Mouse (Mus musculus): ENCODE results near the gene 4930578G10Rik. TPM values are rescaled to one million over a fixed set of nuclear protein-coding genes. Genes with fewer than 3 reads are reported as not detected.

4930578G10Rik gene
- polyA plus RNA-seq, 1 experiment = not detected

Other genes starting within 250 kb of the 4930578G10Rik start
- 0.19 TPM in 1 of 2 replicates, not detected in the other for gene Fam205a2, start 207.4 kb upstream of the 4930578G10Rik start, polyA plus RNA-seq (2012; rRNA removed)
- gene Gm10591, start 123.3 kb upstream of the 4930578G10Rik start, polyA plus RNA-seq (2012; rRNA removed) = not detected in 2 replicates
- gene Gm2564, start 105.8 kb upstream of the 4930578G10Rik start, polyA plus RNA-seq (2012; rRNA removed) = 5.1 and 6.7 TPM in 2 replicates
- gene Ccl27b, start 80.3 kb upstream of the 4930578G10Rik start, polyA plus RNA-seq (2012; rRNA removed) = not detected in 2 replicates
- gene Il11ra2, start 73.7 kb upstream of the 4930578G10Rik start, polyA plus RNA-seq (2012; rRNA removed) = 0.71 and 0.84 TPM in 2 replicates
- gene Ccl19, start 21.0 kb downstream of the 4930578G10Rik start, polyA plus RNA-seq (2012; rRNA removed) = 17.8 and 20.5 TPM in 2 replicates
- gene Ccl21a, start 38.4 kb downstream of the 4930578G10Rik start, polyA plus RNA-seq (2012; rRNA removed) = 79.4 and 95.3 TPM in 2 replicates
- 0.04 TPM in 2 replicates for gene Fam205a1, start 118.3 kb downstream of the 4930578G10Rik start, polyA plus RNA-seq (2012; rRNA removed)
- 0.03 and 0.04 TPM in 2 replicates for gene Gm12394, start 121.2 kb downstream of the 4930578G10Rik start, polyA plus RNA-seq (2012; rRNA removed)
- gene Fam205c, start 138.7 kb downstream of the 4930578G10Rik start, polyA plus RNA-seq (2012; rRNA removed) = 0.54 and 0.86 TPM in 2 replicates
- 0.94 and 1.6 TPM in 2 replicates for gene Phf24, start 181.1 kb downstream of the 4930578G10Rik start, polyA plus RNA-seq (2012; rRNA removed)
- gene Dnajb5, start 214.3 kb downstream of the 4930578G10Rik start, polyA plus RNA-seq (2012; rRNA removed) = 11.1 and 12.7 TPM in 2 replicates
- 0.22 TPM in 1 of 2 replicates, not detected in the other for gene 1700022I11Rik, start 234.1 kb downstream of the 4930578G10Rik start, polyA plus RNA-seq (2012; rRNA removed)